Comparison of ENCODE assay signal across 9 mouse cellular contexts in the genomic region with DNA sequence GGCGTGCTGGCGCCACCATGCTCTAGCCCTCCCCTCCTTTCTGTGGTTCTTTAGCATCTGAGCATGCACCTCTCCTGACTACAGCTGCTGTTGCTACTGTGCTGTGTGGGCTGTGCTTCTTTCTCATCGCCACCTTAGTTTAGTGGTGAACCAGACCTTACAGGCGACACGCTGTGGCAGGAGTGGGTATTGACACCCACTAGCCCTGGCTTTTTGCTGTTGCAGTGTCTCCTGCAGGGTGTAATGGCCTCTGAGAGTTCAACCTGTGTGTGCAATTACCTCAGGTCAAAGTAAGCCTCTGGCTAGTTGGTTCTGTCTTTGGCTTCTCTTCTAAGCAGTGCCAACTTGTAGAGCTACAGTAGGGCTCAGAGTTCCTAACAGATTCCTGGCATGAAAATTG. TPM values are rescaled to one million over a fixed set of nuclear protein-coding genes. Genes with fewer than 3 reads are reported as not detected.
DNase-seq lines count a peak whose midpoint lies in the region; ATAC-seq and TF ChIP-seq lines count a peak whose summit lies in the region.
"Had no signal": no experiment of that assay in that cellular context is flagged by ENCODE, and none has a peak within 500 bp of the region (broad histone marks: within the 10 kb centered on the region; RNA-seq: fewer than 3 reads in every experiment).

No protein-coding gene starts in this region.

- H3K9me3 ChIP-seq in heart, embryonic 15.5 days (replicated peaks) = no peaks in the 10 kb centered on the region
- H3K9me3 ChIP-seq in forebrain, embryonic 16.5 days (ENCODE audit: control insufficient read depth, low read length) = no peaks in the 10 kb centered on the region
- H3K9me3 ChIP-seq: liver, embryonic 13.5 days had no signal

- in situ Hi-C loops in Patski (cut with MboI; ENCODE audit: low pct_unique_long_range_greater_than_20kb) = loop anchor here (5.0 kb wide), 2 partner anchors 49 to 74 kb away; a partner anchor contains a TSS

- peaks cover 77% of the 10 kb centered on the region for H3K36me3 ChIP-seq in heart, embryonic 15.5 days
- H3K36me3 ChIP-seq in forebrain, embryonic 16.5 days (ENCODE audit: control insufficient read depth, insufficient read depth) = peaks cover 57% of the 10 kb centered on the region

- H3K27me3 ChIP-seq in heart, embryonic 15.5 days = no peaks in the 10 kb centered on the region
- H3K27me3 ChIP-seq in Patski = no peaks in the 10 kb centered on the region
- H3K27me3 ChIP-seq in forebrain, embryonic 16.5 days (replicated peaks; ENCODE audit: control insufficient read depth, insufficient read depth, low read length) = no peaks in the 10 kb centered on the region
- H3K27me3 ChIP-seq: liver, embryonic 13.5 days had no signal

- CTCF ChIA-PET in Patski (lab: Charles Lee) = interaction anchor here (1.1 to 2.0 kb wide), 3 partner anchors 9 to 52 kb away, joined by 3 to 5 read pairs (median 4); no protein-coding TSS in a partner anchor

- H3K4me1 ChIP-seq in heart, embryonic 15.5 days (replicated peaks) = no peaks in the 10 kb centered on the region
- H3K4me1 ChIP-seq in forebrain, embryonic 16.5 days (replicated peaks; ENCODE audit: control insufficient read depth, insufficient read depth, low read length) = no peaks in the 10 kb centered on the region
- H3K4me1 ChIP-seq: liver, embryonic 13.5 days had no signal

- H3K4me2 ChIP-seq in heart, embryonic 15.5 days = no peak overlapping the region
- no peak overlapping the region for H3K4me2 ChIP-seq in forebrain, embryonic 16.5 days (ENCODE audit: low read length)
- H3K4me2 ChIP-seq: liver, embryonic 13.5 days had no signal

- no peak overlapping the region for H3K27ac ChIP-seq in heart, embryonic 15.5 days
- H3K27ac ChIP-seq in forebrain, embryonic 16.5 days (ENCODE audit: low read length) = no peak overlapping the region
- H3K27ac ChIP-seq: liver, embryonic 13.5 days had no signal

- POLR2A ChIA-PET in Patski (lab: Charles Lee) = interaction anchor here (0.5 kb wide), 1 partner anchor 21 kb away, joined by 3 read pairs; no protein-coding TSS in a partner anchor

- DNase-seq in heart, adult 8-10 months (ENCODE audit: low spot score) = no peak
- DNase-seq in A20 (ENCODE audit: low read depth, low spot score) (peak; percentile 56), Patski (ENCODE audit: low read depth, low spot score) (no peak)
- peak; percentile 94 for DNase-seq in kidney, adult 9 months
- DNase-seq in layer of hippocampus, postnatal 10 days (ENCODE audit: low spot score in 2 of 2) = no peak
- DNase-seq: liver, embryonic 13.5 days had no signal

- WGBS in heart, embryonic 15.5 days = 71% methylated on average over 5 of the region's 5 CpGs
- 74% methylated on average over 5 of the region's 5 CpGs for WGBS in forebrain, embryonic 16.5 days

- ATAC-seq in heart, embryonic 15.5 days (replicated peaks; ENCODE audit: insufficient number of reproducible peaks, insufficient read depth, low FRiP score, low read depth) = peak; percentile 64; the same call in 1 of the 2 replicates
- ATAC-seq in Patski = peak; percentile 67
- ATAC-seq in megakaryocyte, adult 5-6 weeks (ENCODE audit: poor library complexity, severe bottlenecking) = peak; percentile 90
- no peak for ATAC-seq in forebrain, embryonic 16.5 days

- H3K9ac ChIP-seq in heart, embryonic 15.5 days = no peak overlapping the region
- no peak overlapping the region for H3K9ac ChIP-seq in forebrain, embryonic 16.5 days (replicated peaks; ENCODE audit: low read depth, low read length)
- H3K9ac ChIP-seq: liver, embryonic 13.5 days had no signal

- H3K4me3 ChIP-seq in heart, embryonic 15.5 days = no peak overlapping the region
- H3K4me3 ChIP-seq in forebrain, embryonic 16.5 days (replicated peaks; ENCODE audit: low read length) = no peak overlapping the region
- H3K4me3 ChIP-seq: liver, embryonic 13.5 days had no signal

- TF ChIP-seq CTCF in Patski (IDR thresholded peaks at IDR 0.05) = peak; percentile 75

RNA-seq across cellular contexts. Expression of a gene that starts 11.5 kb away (rescaled TPM):
- polyA plus RNA-seq in heart, embryonic 15.5 days (2015; fragmentation: Nextera tagmentation; extraction: Ambion mirVana) = 29.4 and 42.1 TPM in 2 replicates
- total RNA-seq in heart, adult 8-10 months (2022) = 10 to 100 TPM; 10.8 to 14.7 (median 12.7) TPM
- 62.1 TPM for polyA plus RNA-seq in Patski (2021)
- 36.1 and 36.5 TPM in 2 replicates for total RNA-seq in megakaryocyte, adult 5-6 weeks (2015)
- 11.4 and 14.6 TPM in 2 replicates for total RNA-seq in megakaryocyte, adult 5-6 weeks (2017)
- polyA plus RNA-seq in forebrain, embryonic 16.5 days (2015; fragmentation: Nextera tagmentation; extraction: Ambion mirVana) = 144 and 164 TPM in 2 replicates
- total RNA-seq in layer of hippocampus, postnatal 10 days (2021) = 100 to 1,000 TPM; 220 to 227 TPM

RNA-seq across cellular contexts. Expression of a gene that starts 11.6 kb away (rescaled TPM):
- polyA plus RNA-seq in heart, embryonic 15.5 days (2015; fragmentation: Nextera tagmentation; extraction: Ambion mirVana) = 29.3 and 35.6 TPM in 2 replicates
- 10 to 100 TPM; 13.7 to 16.6 (median 15.5) TPM for total RNA-seq in heart, adult 8-10 months (2022)
- 34.0 TPM for polyA plus RNA-seq in Patski (2021)
- total RNA-seq in megakaryocyte, adult 5-6 weeks (2015) = 11.8 and 12.0 TPM in 2 replicates
- total RNA-seq in megakaryocyte, adult 5-6 weeks (2017) = 6.0 and 8.7 TPM in 2 replicates
- polyA plus RNA-seq in forebrain, embryonic 16.5 days (2015; fragmentation: Nextera tagmentation; extraction: Ambion mirVana) = 53.6 and 62.2 TPM in 2 replicates
- 10 to 100 TPM; 25.7 to 29.8 TPM for total RNA-seq in layer of hippocampus, postnatal 10 days (2021)

RNA-seq across cellular contexts. Expression of a gene that starts 22.7 kb away (rescaled TPM):
- 1.1 and 4.7 TPM in 2 replicates for polyA plus RNA-seq in heart, embryonic 15.5 days (2015; fragmentation: Nextera tagmentation; extraction: Ambion mirVana)
- total RNA-seq in heart, adult 8-10 months (2022) = 1 to 10 TPM; 3.7 to 5.0 (median 3.9) TPM
- 114 TPM for polyA plus RNA-seq in Patski (2021)
- total RNA-seq in megakaryocyte, adult 5-6 weeks (2015) = not detected in 2 replicates
- not detected in 2 replicates for total RNA-seq in megakaryocyte, adult 5-6 weeks (2017)
- polyA plus RNA-seq in forebrain, embryonic 16.5 days (2015; fragmentation: Nextera tagmentation; extraction: Ambion mirVana) = 0.67 and 0.93 TPM in 2 replicates
- 1 to 10 TPM; 2.3 to 2.4 TPM for total RNA-seq in layer of hippocampus, postnatal 10 days (2021)

RNA-seq across cellular contexts. Expression of a gene that starts 24.2 kb away (rescaled TPM):
- polyA plus RNA-seq in heart, embryonic 15.5 days (2015; fragmentation: Nextera tagmentation; extraction: Ambion mirVana) = 0.18 and 0.22 TPM in 2 replicates
- total RNA-seq in heart, adult 8-10 months (2022) = not detected
- polyA plus RNA-seq in Patski (2021) = not detected
- not detected in 2 replicates for total RNA-seq in megakaryocyte, adult 5-6 weeks (2015)
- total RNA-seq in megakaryocyte, adult 5-6 weeks (2017) = not detected in 2 replicates
- polyA plus RNA-seq in forebrain, embryonic 16.5 days (2015; fragmentation: Nextera tagmentation; extraction: Ambion mirVana) = 0.47 and 0.52 TPM in 2 replicates
- under 1 TPM; 0.45 to 0.55 TPM for total RNA-seq in layer of hippocampus, postnatal 10 days (2021)
- polyA plus RNA-seq: liver, embryonic 13.5 days had no signal

RNA-seq across cellular contexts. Expression of a gene that starts 37.0 kb away (rescaled TPM):
- polyA plus RNA-seq in heart, embryonic 15.5 days (2015; fragmentation: Nextera tagmentation; extraction: Ambion mirVana) = 1.5 and 1.6 TPM in 2 replicates
- not detected for total RNA-seq in heart, adult 8-10 months (2022)
- polyA plus RNA-seq in Patski (2021) = not detected
- not detected in 2 replicates for total RNA-seq in megakaryocyte, adult 5-6 weeks (2015)
- total RNA-seq in megakaryocyte, adult 5-6 weeks (2017) = not detected in 2 replicates
- polyA plus RNA-seq in forebrain, embryonic 16.5 days (2015; fragmentation: Nextera tagmentation; extraction: Ambion mirVana) = 0.55 and 2.0 TPM in 2 replicates
- under 1 TPM in 1 of 2 experiments, not detected in 1; 0.76 TPM for total RNA-seq in layer of hippocampus, postnatal 10 days (2021)

Comparison
In these comparisons a context has a peak if more than half of its experiments do, and no peak if none do; other contexts are left out.
1. DNase-seq: peak in A20 (single experiment) and kidney, adult 9 months (single experiment); none in heart, adult 8-10 months (single experiment), Patski (single experiment) and layer of hippocampus, postnatal 10 days (0 of 2).
2. RNA of a gene that starts 11.5 kb away (total RNA-seq): 220 to 227 TPM in layer of hippocampus, postnatal 10 days; 11.4 to 36.5 TPM in megakaryocyte, adult 5-6 weeks and 10.8 to 14.7 TPM in heart, adult 8-10 months; every median in the first group is over 4 times any median in the second.